Mouse (Mus musculus): Measurements from ENCODE around the gene Magt1.
"Not testable (repeated sequence)": the region's sequence is repeated elsewhere in the genome, so short reads cannot be mapped to it uniquely, and the experiment has no call there.

The Magt1 gene

DNA sequence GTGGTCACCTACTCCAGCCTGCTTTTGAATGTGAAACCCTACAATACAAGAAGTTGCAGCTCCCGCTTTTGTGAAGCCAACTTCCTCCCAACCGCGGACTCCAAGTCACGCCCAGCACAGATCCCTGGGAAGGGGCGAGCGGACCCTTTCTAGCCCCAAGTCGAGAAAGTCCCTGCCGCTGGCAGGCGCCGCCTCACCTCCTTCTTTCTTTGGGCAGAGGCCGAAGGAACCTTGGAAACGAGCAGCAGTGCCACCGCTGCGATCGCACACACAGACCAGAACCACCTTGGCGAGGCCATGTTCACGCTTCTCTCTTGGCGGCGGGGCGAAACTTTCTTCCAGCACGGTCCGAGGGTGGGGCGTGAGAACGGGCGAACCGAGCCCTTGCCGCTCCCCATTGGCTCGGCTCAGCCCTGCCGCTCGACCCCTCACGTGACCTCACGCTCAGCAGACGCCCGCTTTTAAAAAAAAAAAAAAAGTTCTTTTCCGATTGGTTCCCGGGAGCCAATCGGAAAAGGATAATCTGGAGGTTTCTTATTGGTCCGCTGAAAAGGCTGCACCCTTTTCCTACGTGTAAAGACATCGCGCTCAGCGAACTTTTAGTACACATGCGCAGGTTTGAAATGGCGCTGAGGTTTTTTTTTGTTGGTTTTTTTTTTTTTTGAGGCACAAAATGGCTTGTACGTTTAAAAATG, at the start of gene Magt1:
Gene Magt1 (minus strand): TSS at position 442 of the 695 bp plus-strand sequence.
- DNase-seq (ENCODE audit: inconsistent ontology term): peak; percentile 88

DNA sequence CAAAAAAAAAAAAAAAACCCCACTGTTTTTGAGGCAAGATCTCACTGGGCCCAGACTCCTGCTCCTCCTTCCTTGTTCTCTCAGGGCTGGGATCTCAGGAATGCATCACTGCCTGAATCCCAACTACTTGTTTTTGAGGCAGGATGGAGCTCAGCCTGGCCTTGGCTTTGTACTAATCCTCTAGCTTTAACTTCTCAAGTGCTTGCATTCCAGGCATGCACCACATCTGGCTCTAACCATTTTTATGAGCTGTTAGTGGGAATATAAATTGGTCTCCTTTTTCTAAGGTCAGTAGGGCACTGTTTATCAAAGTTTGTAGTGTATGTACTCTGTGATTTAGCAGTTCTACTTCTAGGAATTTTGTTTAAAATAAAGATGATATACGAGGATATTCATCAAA, 36.5 kb upstream of the Magt1 start:
- no peak for DNase-seq (ENCODE audit: inconsistent ontology term)

DNA sequence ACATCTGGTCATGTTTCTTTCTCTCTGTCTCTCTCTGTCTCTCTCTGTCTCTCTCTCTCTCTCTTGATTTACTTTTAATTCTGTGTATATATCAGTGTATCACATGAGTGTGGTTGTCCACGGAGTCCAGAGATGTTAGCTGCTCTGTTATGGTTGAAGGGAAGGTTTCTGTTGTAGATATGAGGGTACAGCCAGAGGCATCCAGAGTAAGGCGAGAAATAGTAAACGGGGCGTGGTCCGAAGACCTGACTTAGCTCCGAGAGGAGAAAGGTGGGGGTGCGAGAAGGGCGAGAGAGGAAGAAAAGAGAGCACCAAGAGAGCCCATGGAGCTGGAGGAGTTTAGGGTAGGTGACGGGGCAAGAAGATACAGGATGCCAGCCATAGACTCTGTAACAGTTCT, 34.2 kb upstream of the Magt1 start:
- DNase-seq (ENCODE audit: inconsistent ontology term): no peak

DNA sequence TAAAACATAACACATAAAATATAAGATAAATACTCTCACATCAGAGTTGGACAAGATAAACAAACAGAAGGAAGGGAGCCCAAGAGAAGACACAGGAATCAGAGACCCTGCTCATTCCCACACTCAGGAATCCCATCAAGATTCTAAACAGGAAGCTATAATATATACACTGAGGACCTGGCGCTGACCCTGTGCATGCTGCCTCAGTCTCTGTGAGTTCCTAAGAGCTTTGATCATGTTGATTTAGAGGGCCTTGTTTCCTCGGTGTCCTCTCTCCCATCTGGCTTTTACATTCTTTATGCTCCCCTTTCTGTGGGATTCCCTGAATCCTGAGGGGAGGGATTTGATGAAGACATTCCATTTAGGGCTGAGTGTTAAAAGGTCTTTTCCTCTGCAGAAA, 33.7 kb upstream of the Magt1 start:
- no peak for DNase-seq (ENCODE audit: inconsistent ontology term)

DNA sequence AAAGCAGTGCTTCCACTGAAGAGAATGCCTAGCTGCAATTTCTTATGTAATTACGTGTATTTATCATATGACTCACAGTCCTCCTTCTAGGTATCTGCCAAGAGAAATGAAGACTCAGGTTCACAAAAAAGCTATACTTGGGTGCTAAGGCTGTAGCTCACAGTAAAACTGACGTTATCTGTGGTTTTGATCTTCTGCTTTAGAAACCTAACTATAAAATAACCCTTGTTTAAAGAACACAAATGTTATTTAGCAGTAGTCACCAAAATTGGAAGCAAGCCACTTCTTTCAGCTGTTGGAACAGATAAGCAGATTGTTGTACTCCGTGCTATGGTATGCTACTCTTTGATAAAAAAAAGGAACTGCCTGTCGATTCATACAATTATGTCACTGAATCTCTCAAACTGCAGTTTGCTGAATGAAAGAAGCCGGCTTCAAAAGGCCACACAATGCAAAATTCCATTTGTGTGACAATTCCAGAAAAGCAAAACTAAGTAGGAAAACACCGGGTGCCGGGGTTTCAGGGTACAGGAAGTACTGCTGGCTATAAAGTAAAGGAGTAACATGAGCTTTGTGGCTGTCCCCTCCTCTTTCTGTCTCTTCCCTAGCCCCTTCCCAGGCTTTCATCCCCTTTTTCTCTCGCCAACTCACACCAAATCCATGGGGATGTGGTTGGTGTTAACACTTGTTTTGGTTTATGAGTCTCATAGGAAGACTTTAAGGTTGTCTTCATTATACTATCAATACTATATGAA, 32.3 kb upstream of the Magt1 start:
- peak; percentile 85 for DNase-seq (ENCODE audit: inconsistent ontology term)

DNA sequence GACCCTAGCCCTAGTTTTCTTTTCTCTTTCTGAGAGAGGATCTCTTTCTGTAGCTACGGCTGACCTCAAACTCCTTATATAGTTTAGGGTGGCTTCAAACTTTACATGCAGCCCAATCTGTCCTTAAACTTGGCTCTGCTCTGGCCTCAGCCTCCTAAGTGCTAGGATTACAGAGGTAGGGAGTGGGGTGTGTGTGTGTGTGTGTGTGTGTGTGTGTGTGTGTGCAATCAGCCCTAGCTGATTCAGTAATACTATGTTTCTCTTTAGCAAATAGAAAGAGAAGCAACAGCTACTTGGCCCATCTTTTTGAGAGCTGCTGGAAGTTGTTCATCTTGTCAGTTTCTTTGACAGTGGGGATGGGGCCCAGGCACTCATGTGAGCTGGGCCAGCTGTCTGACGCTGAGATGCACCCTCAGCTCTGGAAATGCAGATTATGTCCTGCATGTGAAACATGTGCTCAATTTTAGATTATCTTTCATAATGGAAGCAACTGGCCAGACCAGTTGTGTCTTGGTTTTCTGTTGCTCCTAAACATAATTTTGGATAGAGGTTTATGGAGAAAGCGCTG, 25.6 kb upstream of the Magt1 start:
- no peak for DNase-seq (ENCODE audit: inconsistent ontology term)

DNA sequence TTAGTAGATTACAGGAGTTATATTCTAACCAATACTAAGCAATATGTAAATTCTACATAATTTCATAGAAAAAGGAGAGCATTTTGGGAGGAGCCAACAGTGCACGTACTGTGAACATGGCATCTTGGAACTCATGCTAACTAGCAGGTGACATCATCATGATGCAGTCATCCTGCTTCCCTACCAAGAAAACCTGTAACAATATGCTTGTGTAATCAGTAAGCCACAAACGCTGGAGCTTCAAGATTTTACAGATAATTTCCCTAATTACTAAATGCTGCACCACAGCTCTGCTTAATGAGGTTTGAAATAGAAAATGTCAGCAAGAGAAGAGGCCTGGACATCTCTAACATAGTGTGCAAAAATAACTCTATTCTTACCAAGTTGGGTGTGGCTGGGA, 24.0 kb upstream of the Magt1 start:
- DNase-seq (ENCODE audit: inconsistent ontology term): peak; percentile 73

DNA sequence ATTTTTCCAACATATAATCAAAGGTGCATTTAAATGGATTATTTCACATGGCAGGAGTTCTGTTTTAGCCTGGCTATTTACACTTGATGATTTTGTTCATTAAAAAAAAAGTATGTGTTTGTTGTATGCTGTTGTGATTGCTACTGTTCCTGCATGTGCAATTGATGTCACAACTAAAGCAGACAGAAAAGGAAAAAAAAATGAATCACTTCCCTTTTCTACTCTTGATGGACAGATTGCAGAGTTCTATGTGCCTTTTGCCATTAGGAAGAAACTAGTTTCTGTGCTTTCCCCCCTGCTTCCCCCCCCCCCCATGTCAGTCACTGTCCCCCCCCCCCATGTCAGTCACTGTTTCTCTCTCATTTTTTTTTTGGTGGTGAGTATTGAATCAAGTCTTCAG, 19.4 kb upstream of the Magt1 start:
- no peak for DNase-seq (ENCODE audit: inconsistent ontology term)

DNA sequence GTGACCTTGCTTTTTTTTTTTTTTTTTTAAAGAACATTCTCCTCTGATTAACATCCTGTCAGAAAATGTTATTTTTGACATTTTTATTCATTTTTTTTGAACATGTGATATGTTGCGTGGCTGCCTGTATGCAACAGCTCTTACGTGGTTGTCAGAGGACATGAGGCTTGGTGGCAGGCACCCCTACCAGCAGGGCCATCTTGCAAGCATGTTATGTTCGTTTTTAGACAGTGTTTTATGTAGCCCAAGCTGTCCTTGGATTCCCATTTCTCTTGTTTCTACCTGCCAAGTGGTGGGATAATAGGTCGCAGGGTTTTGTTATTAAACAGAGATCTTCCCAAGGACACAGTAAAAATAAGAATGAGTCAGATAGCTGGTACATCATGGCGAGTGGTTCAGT, 18.5 kb upstream of the Magt1 start:
- DNase-seq (ENCODE audit: inconsistent ontology term): no peak

DNA sequence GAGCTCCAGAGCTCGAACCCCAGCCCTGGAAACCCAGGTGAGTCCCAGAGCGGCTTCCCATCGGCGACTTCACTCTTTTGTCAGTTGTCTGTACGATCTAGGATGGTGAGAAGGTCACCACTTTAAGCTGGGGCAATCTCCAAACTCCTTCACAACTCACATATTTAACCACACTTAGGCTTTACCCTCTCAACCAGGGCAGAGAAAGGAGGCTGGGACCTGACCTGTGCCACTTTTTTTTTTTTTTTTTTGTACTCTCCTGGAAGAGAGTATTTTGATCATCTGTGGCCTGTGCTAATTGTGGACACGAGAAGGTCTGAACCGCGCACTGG, 15.6 kb upstream of the Magt1 start:
- no peak for DNase-seq (ENCODE audit: inconsistent ontology term)

DNA sequence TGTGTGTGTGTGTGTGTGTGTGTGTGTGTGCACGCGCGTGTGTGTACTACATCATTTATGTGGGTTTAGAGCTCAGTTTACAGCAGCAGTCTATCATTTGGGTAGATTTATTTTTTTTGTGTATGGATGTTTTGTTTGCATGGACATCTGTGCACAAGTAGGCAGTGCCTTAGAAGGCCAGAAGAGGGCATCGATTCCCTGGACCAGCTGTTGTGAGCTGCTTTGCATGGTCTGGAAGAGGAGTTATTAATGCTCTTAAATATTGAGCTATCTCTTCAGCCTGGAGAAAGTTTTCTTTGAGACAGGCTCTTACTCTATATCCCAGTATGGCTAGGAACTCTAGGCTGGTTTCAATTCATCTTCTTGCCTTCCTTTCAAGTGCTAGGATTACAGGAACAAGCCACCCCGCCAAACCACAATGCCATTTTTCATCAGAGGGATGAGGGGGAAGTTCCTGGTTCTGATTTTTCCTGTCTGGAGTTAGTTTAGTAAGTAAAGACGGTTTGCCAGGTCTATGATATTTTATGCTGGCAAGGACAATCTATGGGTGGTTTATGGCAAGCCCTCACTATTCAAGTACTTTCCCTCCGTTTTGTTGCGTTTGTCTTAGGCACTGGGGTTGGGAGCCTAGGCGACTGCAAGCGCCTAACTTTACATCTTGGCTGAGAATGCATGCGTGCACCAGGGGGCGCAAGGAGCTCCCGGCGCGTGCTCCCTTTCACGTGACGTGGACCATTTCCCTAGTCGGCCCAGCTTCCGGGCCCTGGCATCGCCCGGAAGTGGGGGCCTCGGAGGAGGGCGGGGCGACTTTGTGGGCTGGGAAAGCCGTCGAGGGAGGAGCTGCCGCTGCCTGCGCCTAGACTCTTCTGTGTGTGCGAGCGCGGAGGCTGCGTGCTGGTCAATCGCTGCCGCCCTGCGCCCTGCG, 15.0 kb upstream of the Magt1 start, which contains the start of gene Atp7a:
Gene Atp7a (plus strand): TSS at position 859 of the 925 bp plus-strand sequence.
- DNase-seq (ENCODE audit: inconsistent ontology term): peak; percentile 94

DNA sequence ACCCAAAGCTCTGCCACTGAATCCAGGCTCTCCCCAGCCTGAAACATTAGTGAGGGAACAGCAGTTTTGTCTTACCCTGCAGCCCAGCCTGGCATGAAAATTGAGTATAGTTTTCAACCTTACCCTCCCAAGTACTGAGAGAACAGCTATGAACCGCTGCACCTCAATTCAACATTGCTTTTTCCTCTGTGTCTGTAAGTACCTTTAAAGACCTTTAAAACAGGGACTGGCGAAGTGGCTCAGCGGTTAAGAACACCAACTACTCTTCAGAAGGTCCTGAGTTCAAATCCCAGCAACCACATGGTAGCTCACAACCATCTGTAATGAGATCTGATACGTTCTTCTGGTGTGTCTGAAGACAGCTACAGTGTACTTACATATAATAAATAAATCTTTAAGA, 5.8 kb upstream of the Magt1 start:
- DNase-seq (ENCODE audit: inconsistent ontology term): no peak

DNA sequence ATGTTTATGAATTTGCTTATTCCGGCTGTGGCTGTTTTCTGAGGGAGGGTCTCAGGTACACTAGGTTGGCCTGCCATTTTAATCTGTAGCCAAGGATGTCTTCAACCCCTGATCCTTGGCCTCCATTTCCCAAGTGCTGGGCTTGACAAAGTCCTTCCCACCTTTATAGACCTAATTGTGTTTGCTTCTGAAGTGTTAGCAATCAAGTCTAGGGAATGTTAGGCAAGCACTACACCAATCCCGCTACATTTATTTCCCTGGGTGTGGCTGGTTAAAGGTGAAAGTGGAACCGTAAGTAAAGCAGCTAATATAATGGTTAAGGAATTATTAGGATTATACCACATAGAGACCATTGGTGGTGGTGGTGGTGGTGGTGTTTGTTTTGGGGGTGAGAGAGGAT, 5.4 kb upstream of the Magt1 start:
- DNase-seq (ENCODE audit: inconsistent ontology term): no peak

DNA sequence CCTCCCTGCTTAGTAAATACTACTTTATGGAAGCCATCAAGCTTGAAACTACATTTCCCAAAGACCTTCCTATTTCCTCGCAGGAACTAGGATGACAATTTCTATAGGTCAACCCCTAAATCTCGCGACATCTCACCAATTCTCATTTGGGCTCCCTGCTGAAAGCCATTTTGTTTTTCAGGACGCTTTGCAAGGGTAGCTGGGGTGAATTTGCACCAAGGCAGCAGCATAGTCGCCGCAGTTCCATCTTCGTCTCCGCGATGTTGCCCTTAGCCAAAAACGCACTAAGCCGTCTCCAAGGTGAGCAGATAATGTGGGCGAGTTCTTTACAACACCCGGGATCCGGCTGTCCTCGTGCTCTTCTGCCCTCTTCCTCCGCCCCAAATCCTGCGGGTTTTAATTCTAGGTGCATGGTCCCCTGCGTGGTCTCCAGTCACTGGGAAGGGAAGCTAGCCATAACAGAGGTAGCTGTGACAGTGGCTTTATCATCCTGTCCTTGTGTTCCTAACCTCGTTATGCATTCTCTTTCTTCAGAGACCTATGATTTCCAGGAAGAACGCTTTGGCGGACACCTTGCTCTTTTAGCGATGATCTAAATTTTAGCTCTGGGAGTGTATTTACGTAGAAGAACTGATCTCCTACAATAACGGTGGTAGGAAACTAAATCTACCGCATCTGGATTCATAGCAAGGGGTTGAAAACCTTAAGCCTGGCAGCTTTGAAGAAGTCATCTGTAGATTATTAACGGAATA, 4.0 kb upstream of the Magt1 start, which contains the start of gene Cox7b:
Gene Cox7b (plus strand): TSS at position 130 of the 752 bp plus-strand sequence.
- peak; percentile 77 for DNase-seq (ENCODE audit: inconsistent ontology term)

DNA sequence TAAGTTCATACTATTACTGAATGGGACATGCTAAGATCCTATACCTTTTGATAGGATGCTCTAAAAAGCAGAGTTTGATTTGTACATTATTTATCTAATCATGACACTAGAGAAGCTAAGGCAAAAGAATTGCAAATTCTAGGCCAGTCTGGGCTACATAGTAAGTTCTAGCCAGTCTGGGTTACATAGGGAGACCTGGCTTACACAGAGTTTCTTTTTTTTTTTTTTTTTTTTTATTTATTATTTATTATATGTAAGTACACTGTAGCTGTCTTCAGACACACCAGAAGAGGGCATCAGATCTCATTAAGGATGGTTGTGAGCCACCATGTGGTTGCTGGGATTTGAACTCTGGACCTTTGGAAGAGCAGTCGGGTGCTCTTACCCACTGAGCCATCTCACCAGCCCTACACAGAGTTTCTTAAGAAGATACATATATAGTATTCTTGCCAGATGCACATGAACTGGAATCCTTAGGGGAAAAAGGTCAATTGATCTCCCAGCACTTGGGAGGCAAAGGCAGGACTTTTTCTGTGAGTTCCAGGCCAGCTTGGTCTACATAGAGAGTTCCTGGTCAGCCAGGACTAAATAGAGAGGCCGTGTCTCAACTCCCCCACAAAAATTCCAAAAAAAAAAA, 3.2 kb upstream of the Magt1 start:
- DNase-seq (ENCODE audit: inconsistent ontology term): not testable (repeated sequence)

DNA sequence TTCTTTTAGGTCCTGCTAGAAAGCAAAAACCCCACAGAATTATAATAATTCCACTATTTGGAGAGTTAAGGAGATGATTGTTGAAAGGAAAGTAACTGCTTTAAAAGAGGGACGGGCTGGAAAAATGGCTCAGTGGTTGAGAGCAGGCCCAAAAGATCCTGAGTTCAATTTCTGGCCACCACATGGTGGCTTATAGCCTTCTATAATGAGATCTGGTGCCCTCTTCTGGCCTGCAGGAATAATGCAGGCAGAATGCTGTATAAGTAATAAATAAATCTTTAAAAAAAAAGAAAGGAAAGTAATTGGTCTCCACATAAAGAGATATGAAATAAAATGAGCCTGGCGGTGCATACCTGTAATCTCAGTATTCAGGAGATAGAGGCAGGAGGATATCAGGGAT, 1.5 kb upstream of the Magt1 start:
- no peak for DNase-seq (ENCODE audit: inconsistent ontology term)

DNA sequence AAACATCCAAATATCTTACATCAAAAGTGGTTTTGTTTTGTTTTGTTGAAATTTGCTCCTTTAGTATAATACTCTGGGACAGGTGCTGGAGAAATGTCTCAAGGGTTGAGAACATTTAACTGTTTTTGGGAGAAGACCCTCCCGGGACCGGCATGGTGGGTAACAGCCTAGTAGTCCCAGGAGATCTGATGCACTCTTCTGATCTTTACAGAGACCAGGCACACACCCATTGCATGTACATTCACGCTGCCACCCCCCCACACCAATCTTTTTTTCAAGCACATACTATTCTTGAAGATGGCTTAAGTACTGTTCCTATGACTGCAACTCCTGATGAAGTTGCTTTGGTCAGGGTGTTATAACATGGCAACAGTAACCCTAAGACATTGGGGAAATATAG, 853 bp upstream of the Magt1 start:
- DNase-seq (ENCODE audit: inconsistent ontology term): no peak

DNA sequence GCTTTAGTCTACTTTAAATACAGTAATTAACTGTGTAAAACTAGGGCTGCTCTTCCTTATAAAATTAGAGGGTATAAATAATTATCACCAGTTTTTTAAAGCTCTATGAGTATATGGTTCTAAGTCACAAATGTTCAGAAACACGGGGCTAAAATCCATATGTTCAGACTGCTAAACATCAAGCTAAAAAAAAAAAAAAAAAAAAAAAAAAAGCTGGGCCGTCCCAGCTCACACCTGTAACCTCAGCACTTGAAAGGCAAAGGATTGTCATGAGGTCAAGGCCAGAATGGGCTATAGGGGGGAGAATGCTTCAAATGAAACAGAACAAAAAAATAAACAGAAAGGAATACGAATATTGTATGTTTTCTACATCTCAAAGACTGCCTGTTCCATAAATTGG, 944 bp downstream of the Magt1 start:
- no peak for DNase-seq (ENCODE audit: inconsistent ontology term)

DNA sequence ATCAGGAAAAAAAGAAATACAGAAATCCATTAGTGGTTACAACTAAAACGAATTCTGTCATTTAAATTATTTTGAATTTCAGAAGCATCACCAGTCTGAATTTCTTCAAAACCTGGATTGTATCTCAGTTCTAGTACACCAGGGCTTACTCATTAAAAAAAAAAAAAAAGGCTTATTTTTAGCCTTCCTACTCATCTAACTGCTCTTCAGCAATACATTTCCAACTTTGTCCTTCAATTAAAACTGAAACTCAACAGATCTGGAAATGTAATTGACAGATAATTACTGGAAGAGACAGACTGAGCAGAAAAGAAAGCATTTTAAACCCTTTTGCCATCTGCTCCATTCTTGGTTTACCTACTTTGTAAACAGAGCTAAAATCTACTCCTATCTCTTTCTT, 10.1 kb downstream of the Magt1 start:
- no peak for DNase-seq (ENCODE audit: inconsistent ontology term)

DNA sequence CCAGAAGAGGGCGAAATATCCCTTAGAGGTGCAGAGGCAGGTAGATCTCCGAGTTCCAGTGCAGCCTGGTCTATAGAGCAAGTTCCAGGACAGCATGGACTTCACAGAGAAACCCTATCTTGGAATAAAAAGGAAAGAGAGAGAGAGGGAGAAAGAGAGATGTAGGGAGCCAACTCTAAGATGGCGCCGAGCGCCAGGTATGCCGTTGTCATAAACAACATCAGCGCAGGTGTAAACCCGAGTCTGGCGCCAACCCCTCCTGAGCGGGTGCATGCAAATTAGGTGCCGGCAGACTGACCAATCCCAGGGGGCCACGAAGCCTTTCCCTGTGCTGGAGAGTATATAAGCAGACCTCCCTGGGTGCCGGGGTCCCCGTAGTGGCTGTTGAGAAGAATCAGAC, 54.6 kb downstream of the Magt1 start:
- not testable (repeated sequence) for DNase-seq (ENCODE audit: inconsistent ontology term)

DNA sequence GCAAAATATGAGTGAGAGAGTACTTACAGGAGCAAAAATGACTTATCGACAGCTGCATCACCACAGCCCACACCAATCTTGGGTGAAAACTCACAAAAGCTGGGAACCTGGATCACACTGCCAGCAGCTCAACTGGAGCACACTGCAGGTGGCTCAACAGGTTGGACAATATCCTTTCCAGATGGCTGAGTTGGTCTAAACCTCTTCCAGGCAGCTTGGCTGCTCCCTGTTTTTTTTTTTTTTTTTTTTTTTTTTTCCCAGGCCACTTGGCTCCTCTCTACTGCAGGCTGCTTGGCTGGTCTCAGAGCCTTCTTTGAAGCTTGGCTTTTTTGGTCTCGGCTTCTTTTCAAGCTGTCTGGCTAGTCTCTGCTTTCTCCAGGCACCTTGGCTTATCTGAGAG, 57.7 kb downstream of the Magt1 start:
- no peak for DNase-seq (ENCODE audit: inconsistent ontology term)

All from Muller cell, postnatal 12 days (primary cell).